Mouse (Mus musculus) heart, embryonic 10.5 days (tissue): ENCODE data around the gene Pex16. TPM values are rescaled to one million over a fixed set of nuclear protein-coding genes. Genes with fewer than 3 reads are reported as not detected.
A peak's percentile ranks its signal among the peaks of the same experiment; 100 is the strongest.

ENCODE experiments used
- DNase-seq: peaks from one replicate; pipeline ENCODE4 v3.0.0-alpha.2; 2017; ENCODE audit warnings: low spot score
- H3K27ac ChIP-seq: fragments of 300-500 bp; sonication (generic); 2 replicates; pipeline ENCODE4 v1.5.1; 2016; ENCODE audit warnings: mild to moderate bottlenecking
- H3K27me3 ChIP-seq: fragments of 300-500 bp; sonication (generic); 2 replicates; pipeline ENCODE4 v1.6.1; 2016; ENCODE audit warnings: mild to moderate bottlenecking; ENCODE audit not compliant: poor library complexity, insufficient read depth, severe bottlenecking
- H3K36me3 ChIP-seq: fragments of 300-500 bp; sonication (generic); 2 replicates; pipeline ENCODE4 v1.6.1; 2016; ENCODE audit warnings: mild to moderate bottlenecking, moderate library complexity
- H3K4me1 ChIP-seq: fragments of 300-500 bp; sonication (generic); 2 replicates; pipeline ENCODE4 v1.6.1; 2016; ENCODE audit warnings: mild to moderate bottlenecking
- H3K4me3 ChIP-seq: fragments of 300-500 bp; sonication (generic); 2 replicates; pipeline ENCODE4 v1.5.1; 2016; ENCODE audit warnings: mild to moderate bottlenecking, moderate library complexity
- H3K9me3 ChIP-seq: fragments of 300-500 bp; sonication (generic); 2 replicates; pipeline ENCODE4 v1.6.1; 2016; ENCODE audit warnings: mild to moderate bottlenecking, moderate library complexity
- WGBS: fragments of 180-500 bp; shearing (Covaris S2); methylation state at CpG from one replicate; pipeline ENCODE4 v1.1.7; 2016; 5-methylcytosine and 5-hydroxymethylcytosine counted together
- polyA plus RNA-seq: library from polyadenylated mRNA; unstranded; fragments of >200 nt; fragmentation: Nextera tagmentation; extraction: Ambion mirVana; gene quantifications from 2 replicates; pipeline ENCODE4 v1.2.1, GENCODE M21; 2016

Gene Pex16
- polyA plus RNA-seq, 1 experiment from 2014 or later = 19.0 TPM

DNA sequence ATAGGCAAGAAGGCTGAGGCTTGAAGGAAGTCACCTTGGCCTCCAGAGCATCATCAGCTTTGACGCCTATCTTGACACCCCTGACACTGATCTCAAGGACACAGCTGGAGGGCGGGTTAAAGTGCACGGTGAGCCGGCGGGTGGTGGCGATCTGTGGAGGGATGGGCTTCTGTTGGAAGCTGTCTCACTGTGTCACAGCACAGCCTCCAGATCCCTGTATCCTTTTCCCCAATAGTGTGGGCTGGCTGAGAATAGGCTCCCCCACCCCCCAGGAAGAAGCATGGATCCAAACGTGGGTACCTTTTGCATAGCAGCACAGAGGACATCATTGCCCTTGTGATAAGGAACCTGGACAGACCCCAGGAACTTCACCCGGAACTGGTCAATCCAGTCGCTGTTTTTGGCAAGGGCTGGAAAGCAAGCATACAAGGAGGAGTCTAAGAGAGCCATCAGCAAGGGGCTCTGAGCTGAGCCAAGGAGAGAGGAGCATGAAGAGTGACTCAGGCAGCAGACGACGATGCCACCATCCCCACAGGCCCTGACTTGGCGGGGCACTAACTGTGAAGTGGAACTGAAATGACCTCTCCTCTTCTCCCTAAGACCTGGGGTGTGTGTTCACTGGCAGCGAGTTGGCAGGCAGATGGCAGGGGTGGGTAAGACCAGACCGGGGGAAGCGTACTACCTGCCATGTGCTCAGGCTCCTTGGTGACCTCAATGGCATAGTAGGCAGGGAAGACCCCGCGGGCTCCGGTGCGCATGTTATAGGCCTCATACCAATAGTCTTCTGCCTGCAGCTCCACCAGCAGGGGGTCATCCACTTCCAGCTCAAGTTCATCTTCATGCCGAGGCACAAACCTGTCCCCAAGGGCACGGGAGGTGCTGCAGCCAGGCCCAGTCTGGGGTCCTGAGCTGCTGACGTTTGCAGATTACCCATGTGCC lies 10.9 kb downstream of the Pex16 start:
- 65% methylated on average over 22 of the region's 22 CpGs for WGBS
- Histone ChIP-seq H3K4me1 (peaks cover 39% of the 10 kb centered on the region), H3K36me3 (peaks cover 65% of the 10 kb centered on the region), H3K9me3 (no peaks in the 10 kb centered on the region), H3K27me3 (peaks cover 36% of the 10 kb centered on the region), H3K4me3 (no peak overlapping the region), H3K27ac (no peak overlapping the region)
- no peak for DNase-seq

- Histone ChIP-seq H3K9me3 (no peaks in the 10 kb centered on the region), H3K27me3 (peaks cover 52% of the 10 kb centered on the region), H3K27ac (no peak overlapping the region; the same call in 1 of the 2 replicates), H3K36me3 (peaks cover 50% of the 10 kb centered on the region), H3K4me1 (peaks cover 54% of the 10 kb centered on the region), H3K4me3 (no peak overlapping the region)
- 80% methylated on average over 30 of the region's 30 CpGs for WGBS
- no peak for DNase-seq
Measured at GRCm38 (mm10) chr2:92386821-92387570, 12.5 kb downstream of the Pex16 start.

DNA sequence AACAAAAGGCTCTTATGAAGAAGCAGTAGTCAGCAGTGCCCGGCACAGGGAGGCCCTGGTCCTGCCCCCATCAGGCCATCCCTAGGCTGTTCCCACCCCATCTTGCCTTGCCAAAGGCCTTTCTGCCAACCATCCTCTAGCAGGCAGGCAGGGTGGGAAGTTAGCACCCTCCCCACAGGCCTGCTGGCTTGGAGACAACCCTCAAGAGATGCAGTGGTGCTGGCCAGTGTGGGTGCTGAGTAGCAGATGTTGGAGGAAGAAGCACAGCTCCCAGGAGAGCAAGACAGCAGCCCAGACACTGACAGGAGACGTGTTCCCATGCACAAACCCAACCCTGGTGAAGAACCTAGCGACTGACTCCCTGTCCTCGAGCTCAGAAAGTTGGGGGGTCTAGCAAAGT lies 13.2 kb downstream of the Pex16 start:
- no peak overlapping the region for H3K4me3 ChIP-seq
- no peaks in the 10 kb centered on the region for H3K9me3 ChIP-seq
- no peak for DNase-seq
- H3K27ac ChIP-seq = no peak overlapping the region
- H3K27me3 ChIP-seq = peaks cover 58% of the 10 kb centered on the region
- peaks cover 45% of the 10 kb centered on the region for H3K36me3 ChIP-seq
- 81% methylated on average over 4 of the region's 4 CpGs for WGBS
- H3K4me1 ChIP-seq = peaks cover 61% of the 10 kb centered on the region

DNA sequence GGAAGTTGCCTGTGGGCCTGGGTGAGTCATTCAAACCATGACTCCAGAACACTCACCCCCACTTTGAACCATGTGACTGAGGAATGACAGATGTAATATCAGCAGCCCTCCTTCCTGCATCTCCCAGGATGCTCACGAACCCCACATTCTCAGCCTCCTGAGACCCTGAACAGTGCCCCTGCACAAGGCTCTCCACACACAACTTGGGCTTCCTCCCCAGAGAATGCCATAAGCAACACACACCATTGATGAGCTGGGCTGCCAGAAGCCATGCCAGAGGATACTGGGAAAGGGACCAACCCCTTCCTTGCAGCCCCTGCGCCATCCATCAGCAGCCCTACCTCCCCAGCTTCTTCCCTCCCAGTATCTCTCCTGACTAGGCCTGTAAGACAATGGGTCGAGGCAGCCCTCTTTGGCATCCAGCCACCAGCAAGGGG lies 13.6 kb downstream of the Pex16 start:
- Histone ChIP-seq H3K36me3 (peaks cover 41% of the 10 kb centered on the region), H3K27me3 (peaks cover 63% of the 10 kb centered on the region), H3K4me1 (peaks cover 65% of the 10 kb centered on the region), H3K9me3 (no peaks in the 10 kb centered on the region), H3K4me3 (peak overlapping the region; percentile 72), H3K27ac (no peak overlapping the region)
- no peak for DNase-seq
- 62% methylated on average over 3 of the region's 3 CpGs for WGBS

DNA sequence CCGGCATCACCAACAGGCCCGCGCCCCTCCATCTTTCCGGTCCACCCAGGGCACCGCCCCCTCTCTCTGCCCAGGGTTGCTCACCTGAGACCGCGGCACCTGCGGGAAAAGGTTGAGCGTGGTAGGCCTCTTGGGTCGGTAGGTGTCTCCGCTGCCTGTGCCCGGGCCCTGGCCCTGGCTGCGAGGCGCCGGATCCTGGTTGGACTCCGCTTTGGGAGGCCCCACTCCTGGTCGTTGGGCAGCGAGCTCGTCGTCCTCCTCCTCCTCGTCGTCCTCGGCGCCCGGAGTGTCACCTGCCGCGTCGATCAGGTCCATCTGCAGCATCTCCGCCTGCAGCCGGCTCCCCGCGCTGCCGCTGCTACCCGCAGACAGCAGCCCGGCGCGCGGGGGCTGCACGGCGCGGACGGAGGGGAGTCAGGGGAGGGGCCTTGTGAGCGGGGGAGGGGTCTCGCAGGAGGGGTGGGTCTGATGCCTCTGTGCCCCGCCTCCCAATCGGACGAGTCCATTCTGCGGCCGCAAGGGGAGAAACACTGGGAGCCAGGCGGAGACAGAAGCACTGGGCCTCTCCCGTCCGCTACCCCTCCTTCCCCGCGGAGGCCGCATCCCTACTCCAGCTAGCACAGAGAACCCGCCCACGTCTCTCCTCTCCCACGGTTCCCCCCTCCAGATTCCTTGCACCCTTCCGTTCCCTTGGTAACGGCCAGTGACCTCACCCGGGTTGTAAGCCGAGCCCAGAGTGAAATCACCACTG lies 14.6 kb downstream of the Pex16 start:
- peaks cover 73% of the 10 kb centered on the region for H3K27me3 ChIP-seq
- H3K27ac ChIP-seq = peak overlapping the region; percentile 90
- peaks cover 34% of the 10 kb centered on the region for H3K36me3 ChIP-seq
- peaks cover 68% of the 10 kb centered on the region for H3K4me1 ChIP-seq
- WGBS = 1% methylated on average over 57 of the region's 62 CpGs
- H3K4me3 ChIP-seq = peak overlapping the region; percentile 72
- peak; percentile 94 for DNase-seq
- H3K9me3 ChIP-seq = no peaks in the 10 kb centered on the region

DNA sequence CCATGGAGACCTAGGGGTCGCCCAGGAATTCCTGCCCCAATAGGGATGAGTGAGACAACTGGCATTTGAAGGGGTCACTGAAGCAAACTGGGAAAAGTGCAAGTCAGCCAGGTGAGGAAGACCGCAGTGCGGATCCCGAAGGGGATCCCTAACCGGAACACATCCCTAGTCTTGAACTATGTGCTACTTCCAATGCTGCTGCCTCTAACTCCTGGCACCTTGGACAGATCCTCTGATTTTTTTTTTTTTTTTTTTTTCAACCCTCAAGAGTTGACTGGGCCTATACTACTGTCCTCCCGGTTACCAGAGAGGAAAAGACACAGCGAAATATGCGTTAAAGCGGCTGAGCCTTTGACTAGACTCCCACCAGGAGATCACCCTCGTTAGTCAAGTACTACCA lies 15.2 kb downstream of the Pex16 start:
- Histone ChIP-seq H3K9me3 (no peaks in the 10 kb centered on the region), H3K4me1 (peaks cover 68% of the 10 kb centered on the region), H3K27me3 (peaks cover 78% of the 10 kb centered on the region), H3K36me3 (peaks cover 28% of the 10 kb centered on the region), H3K27ac (peak overlapping the region; percentile 90), H3K4me3 (peak overlapping the region; percentile 72)
- WGBS = 6% methylated on average over 10 of the region's 10 CpGs
- DNase-seq = no peak

DNA sequence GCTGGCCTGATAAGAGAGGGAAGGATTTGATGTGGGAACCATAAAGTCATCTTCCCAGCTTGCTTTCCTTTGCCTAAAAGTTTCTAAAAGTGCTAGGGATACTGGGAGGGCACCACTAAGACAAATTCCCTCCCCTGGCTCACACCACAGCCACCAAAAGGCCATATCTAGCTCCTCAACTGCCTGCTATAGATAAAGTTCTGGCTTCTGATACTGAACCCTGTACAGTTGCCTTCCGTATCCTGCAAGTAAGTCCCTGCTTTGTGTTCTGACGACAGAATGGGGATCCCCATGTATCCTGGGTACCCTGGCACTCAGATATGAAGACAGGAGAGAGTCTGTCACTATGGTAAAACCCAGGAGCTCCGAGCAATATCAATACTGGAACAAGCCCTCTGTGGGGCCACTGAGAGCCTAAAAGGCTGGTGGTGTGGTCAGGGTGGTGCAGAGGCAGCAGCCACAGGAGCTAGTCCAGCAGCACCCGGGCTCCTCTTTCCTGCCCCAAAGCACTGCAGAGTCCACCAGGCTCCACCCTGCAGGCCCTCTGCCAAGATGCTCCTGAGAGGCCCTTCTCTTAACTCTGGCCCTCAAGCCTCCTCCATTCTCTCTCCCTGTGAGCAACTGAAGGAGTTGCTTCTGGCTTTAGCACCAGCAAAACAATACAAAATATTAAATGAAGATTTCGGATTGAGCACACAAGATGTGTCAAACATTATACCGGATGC lies 15.9 kb downstream of the Pex16 start:
- WGBS = 71% methylated on average over 6 of the region's 6 CpGs
- peaks cover 82% of the 10 kb centered on the region for H3K27me3 ChIP-seq
- H3K4me3 ChIP-seq = no peak overlapping the region
- H3K4me1 ChIP-seq = peaks cover 63% of the 10 kb centered on the region
- no peak overlapping the region for H3K27ac ChIP-seq
- H3K36me3 ChIP-seq = peaks cover 21% of the 10 kb centered on the region
- H3K9me3 ChIP-seq = no peaks in the 10 kb centered on the region
- DNase-seq = no peak

DNA sequence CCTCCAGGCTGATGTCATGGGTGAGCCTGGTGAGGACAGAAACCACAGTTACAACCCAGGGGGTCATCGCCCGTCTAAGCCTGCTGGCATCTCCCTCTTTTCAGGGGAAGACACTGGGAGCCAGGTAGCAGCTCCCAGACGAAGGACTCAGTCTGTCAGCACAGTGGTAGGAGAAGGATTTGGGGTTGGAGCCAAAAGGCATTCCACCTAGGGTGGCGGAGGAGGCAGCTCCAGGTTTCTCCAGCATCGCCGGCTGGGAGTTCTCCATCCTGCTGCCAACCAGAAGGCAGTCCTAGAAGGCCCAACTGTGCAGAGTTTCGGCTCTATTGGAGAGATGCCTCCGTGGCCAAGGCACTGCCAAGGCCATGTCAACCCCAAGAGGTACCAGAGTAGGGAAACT lies 16.6 kb downstream of the Pex16 start:
- H3K27ac ChIP-seq = no peak overlapping the region
- H3K4me1 ChIP-seq = peaks cover 59% of the 10 kb centered on the region
- no peaks in the 10 kb centered on the region for H3K9me3 ChIP-seq
- WGBS = 88% methylated on average over 8 of the region's 8 CpGs
- peaks cover 13% of the 10 kb centered on the region for H3K36me3 ChIP-seq
- H3K4me3 ChIP-seq = no peak overlapping the region
- DNase-seq = no peak
- peaks cover 77% of the 10 kb centered on the region for H3K27me3 ChIP-seq

- Histone ChIP-seq H3K27ac (peak overlapping the region; percentile 63; the same call in 1 of the 2 replicates), H3K36me3 (peaks cover 6% of the 10 kb centered on the region), H3K9me3 (no peaks in the 10 kb centered on the region), H3K27me3 (peaks cover 74% of the 10 kb centered on the region), H3K4me3 (peak overlapping the region; percentile 44), H3K4me1 (peaks cover 59% of the 10 kb centered on the region)
- WGBS = 36% methylated on average over 11 of the region's 11 CpGs
- no peak for DNase-seq
Measured at GRCm38 (mm10) chr2:92391703-92392317, 17.3 kb downstream of the Pex16 start.

- no peak for DNase-seq
- peak overlapping the region; percentile 63; the same call in 1 of the 2 replicates for H3K27ac ChIP-seq
- peaks cover 74% of the 10 kb centered on the region for H3K27me3 ChIP-seq
- WGBS = 4% methylated on average over 26 of the region's 26 CpGs
- H3K9me3 ChIP-seq = no peaks in the 10 kb centered on the region
- H3K36me3 ChIP-seq = no peaks in the 10 kb centered on the region
- H3K4me1 ChIP-seq = peaks cover 58% of the 10 kb centered on the region
- peak overlapping the region; percentile 44 for H3K4me3 ChIP-seq
Measured at GRCm38 (mm10) chr2:92392318-92393264, 18.1 kb downstream of the Pex16 start.

GRCm38 (mm10) chr2:92395535-92395934 lies 21.1 kb downstream of the Pex16 start:
- peaks cover 77% of the 10 kb centered on the region for H3K27me3 ChIP-seq
- H3K36me3 ChIP-seq = no peaks in the 10 kb centered on the region
- WGBS = 80% methylated on average over 3 of the region's 3 CpGs
- H3K27ac ChIP-seq = no peak overlapping the region
- no peak overlapping the region for H3K4me3 ChIP-seq
- H3K9me3 ChIP-seq = no peaks in the 10 kb centered on the region
- peaks cover 28% of the 10 kb centered on the region for H3K4me1 ChIP-seq
- DNase-seq = no peak
